Mouse (Mus musculus): Measurements from ENCODE around the gene Atp5mpl. TPM values are rescaled to one million over a fixed set of nuclear protein-coding genes. Genes with fewer than 3 reads are reported as not detected.

The Atp5mpl gene
- polyA plus RNA-seq, 2 experiments, result 139 to 642 TPM

DNA sequence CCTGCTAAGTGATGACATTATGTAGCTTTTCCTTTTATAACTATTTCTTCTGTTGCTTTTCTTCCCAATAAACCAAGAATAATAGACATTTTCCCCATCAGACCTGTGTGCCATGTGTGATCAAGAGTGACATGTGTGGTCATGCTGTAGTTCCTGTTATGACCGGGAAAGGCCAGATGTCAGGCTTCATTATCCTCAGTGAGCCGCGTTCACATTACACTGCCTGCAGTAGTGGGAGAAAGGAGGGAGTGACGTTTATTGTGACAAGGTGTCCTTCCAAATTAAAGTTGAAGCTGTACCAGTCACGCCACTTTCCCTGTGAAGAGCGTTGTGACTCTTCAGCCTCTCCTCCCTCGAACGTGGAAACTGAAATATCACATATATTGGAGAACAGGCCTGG is 15.1 kb upstream of the Atp5mpl start:
- DNase-seq (ENCODE audit: low read depth in 3 of 3, low spot score in 3 of 3) (no peak), ATAC-seq (ENCODE audit: insufficient read depth) (no peak)
- Histone ChIP-seq H3K9ac (replicated peaks) (no peak overlapping the region), H3K4me1 (replicated peaks; ENCODE audit: control insufficient read depth in 2 of 2, insufficient read depth in 2 of 2, low read length in 1 of 2) (no peaks in the 10 kb centered on the region), H3K27ac (no peak overlapping the region), H3K4me3 (ENCODE audit: insufficient read depth in 1 of 2, low read depth in 2 of 2, low read length in 2 of 2) (no peak overlapping the region), H3K36me3 (replicated peaks; ENCODE audit: control insufficient read depth, insufficient read depth, low read depth) (no peaks in the 10 kb centered on the region), H3K4me2 (ENCODE audit: low read depth) (no peak overlapping the region), H3K9me3 (ENCODE audit: control insufficient read depth, low read length) (no peaks in the 10 kb centered on the region), H3K27me3 (ENCODE audit: control insufficient read depth, insufficient read depth, low read length) (no peaks in the 10 kb centered on the region)
- 51% methylated on average over 8 of the region's 8 CpGs for WGBS (ENCODE audit: insufficient replicate concordance)
- TF ChIP-seq EP300 (IDR thresholded peaks at IDR 0.05; ENCODE audit: low read depth) (no peak), CTCF (IDR thresholded peaks at IDR 0.05; ENCODE audit: low read depth) (no peak)

DNA sequence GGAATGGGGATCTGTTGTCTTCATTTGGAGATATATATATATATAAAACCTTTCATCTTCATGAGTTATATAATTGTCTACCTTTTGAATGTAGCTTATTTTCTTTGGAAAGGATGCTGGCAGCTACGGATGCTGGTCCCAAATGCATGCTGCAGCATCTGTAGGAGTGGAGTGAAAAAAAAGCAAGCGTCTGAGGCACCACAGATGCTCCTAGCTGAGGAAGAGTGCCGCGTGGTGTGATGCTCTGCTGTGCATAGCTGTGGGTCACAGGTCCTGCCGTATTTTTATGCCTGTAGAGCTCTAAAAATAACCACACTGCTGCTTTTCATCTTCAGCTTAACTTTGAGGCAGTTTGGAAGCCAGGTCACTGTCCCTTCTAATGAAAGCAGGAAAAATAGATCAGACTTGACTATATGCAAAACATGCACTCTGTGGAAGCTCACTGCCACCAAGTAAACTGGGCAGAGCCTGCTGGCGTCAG is 14.2 kb upstream of the Atp5mpl start, which contains the start of gene Rd3l:
Gene Rd3l, minus strand, starts transcription at position 431 of the 481 bp plus-strand sequence.
- Histone ChIP-seq H3K27ac (no peak within 1 kb of the TSS), H3K27me3 (ENCODE audit: control insufficient read depth, insufficient read depth, low read length) (no peaks in the 10 kb centered on the region), H3K4me2 (ENCODE audit: low read depth) (no peak within 1 kb of the TSS), H3K4me3 (ENCODE audit: insufficient read depth in 1 of 2, low read depth in 2 of 2, low read length in 2 of 2) (no peak within 1 kb of the TSS), H3K9me3 (ENCODE audit: control insufficient read depth, low read length) (no peaks in the 10 kb centered on the region), H3K9ac (replicated peaks) (no peak within 1 kb of the TSS), H3K4me1 (replicated peaks; ENCODE audit: control insufficient read depth in 2 of 2, insufficient read depth in 2 of 2, low read length in 1 of 2) (no peaks in the 10 kb centered on the region), H3K36me3 (replicated peaks; ENCODE audit: control insufficient read depth, insufficient read depth, low read depth) (no peaks in the 10 kb centered on the region)
- no peak for TF ChIP-seq CTCF (IDR thresholded peaks at IDR 0.05; ENCODE audit: low read depth)
- no peak for TF ChIP-seq EP300 (IDR thresholded peaks at IDR 0.05; ENCODE audit: low read depth)
- ATAC-seq (ENCODE audit: insufficient read depth), result no peak
- no peak for DNase-seq (ENCODE audit: low read depth in 3 of 3, low spot score in 3 of 3)
- 67% methylated on average over 6 of the region's 6 CpGs for WGBS (ENCODE audit: insufficient replicate concordance)

DNA sequence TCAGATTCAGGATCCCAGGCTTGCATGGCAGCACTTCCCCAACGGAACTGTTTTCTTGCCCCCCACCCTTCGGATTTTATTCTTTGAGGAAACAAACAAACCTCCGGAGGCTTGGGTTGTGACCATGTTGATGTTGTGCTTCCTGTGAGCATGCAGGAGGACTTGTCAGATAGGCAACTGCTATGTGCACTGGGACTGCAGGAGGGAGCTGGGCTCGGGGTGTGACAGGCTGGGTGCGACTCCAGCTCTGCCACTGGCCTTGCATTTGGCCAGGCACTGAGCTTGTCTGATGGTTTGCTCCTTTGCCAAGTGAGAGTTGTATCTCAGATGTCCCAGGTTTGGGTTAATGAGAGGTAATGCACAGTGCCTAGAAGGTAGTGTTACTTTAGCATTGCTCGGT is 11.5 kb upstream of the Atp5mpl start:
- no peak for DNase-seq (ENCODE audit: low read depth in 3 of 3, low spot score in 3 of 3)
- ATAC-seq (ENCODE audit: insufficient read depth), result no peak
- Histone ChIP-seq H3K27me3 (ENCODE audit: control insufficient read depth, insufficient read depth, low read length) (no peaks in the 10 kb centered on the region), H3K9ac (replicated peaks) (no peak overlapping the region), H3K9me3 (ENCODE audit: control insufficient read depth, low read length) (no peaks in the 10 kb centered on the region), H3K27ac (no peak overlapping the region), H3K4me1 (replicated peaks; ENCODE audit: control insufficient read depth in 2 of 2, insufficient read depth in 2 of 2, low read length in 1 of 2) (no peaks in the 10 kb centered on the region), H3K4me3 (ENCODE audit: insufficient read depth in 1 of 2, low read depth in 2 of 2, low read length in 2 of 2) (no peak overlapping the region), H3K36me3 (replicated peaks; ENCODE audit: control insufficient read depth, insufficient read depth, low read depth) (no peaks in the 10 kb centered on the region), H3K4me2 (ENCODE audit: low read depth) (no peak overlapping the region)
- TF ChIP-seq EP300 (IDR thresholded peaks at IDR 0.05; ENCODE audit: low read depth), result no peak
- TF ChIP-seq CTCF (IDR thresholded peaks at IDR 0.05; ENCODE audit: low read depth), result no peak
- 30% methylated on average over 6 of the region's 6 CpGs for WGBS (ENCODE audit: insufficient replicate concordance)

DNA sequence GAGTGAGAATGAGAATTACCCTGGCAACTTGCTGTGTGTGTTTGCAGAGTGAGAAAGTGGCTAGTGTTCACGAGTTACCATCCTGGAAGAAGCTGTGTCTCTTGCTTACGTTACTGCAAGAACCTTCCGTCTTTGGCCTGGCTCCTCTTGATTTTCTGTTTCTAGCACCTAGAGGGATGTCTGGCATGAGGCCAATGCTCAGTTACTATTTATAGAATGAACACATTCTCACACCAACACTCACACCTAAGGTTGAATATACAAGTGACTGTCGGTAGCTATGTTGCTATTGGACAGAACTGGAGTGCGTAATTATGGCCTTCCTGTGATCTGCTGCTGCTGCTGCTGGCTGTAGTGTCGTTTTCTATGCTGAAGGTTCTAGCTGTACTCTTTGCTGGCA is 10.4 kb upstream of the Atp5mpl start:
- 70% methylated on average over 6 of the region's 6 CpGs for WGBS (ENCODE audit: insufficient replicate concordance)

DNA sequence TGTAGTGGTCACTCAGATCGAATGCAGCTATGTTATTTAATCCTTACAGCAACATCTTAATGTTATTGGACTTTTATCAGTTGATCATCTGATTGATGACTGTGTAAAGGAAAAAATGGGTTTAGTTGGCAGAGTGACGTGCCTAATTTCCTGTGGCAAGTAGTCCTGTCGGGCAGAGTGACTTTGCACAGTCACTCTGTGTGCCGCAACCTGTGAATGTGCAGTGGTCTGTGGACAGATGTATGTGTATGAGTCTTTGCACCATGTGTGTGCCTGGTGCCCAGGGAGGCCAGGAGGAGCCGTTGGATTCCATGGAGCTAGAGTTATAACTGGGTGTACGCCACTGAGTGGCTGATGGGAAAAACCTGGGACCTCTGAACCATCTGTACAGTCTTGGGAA is 7.8 kb upstream of the Atp5mpl start:
- Histone ChIP-seq H3K27ac (no peak overlapping the region), H3K9ac (replicated peaks) (no peak overlapping the region), H3K9me3 (ENCODE audit: control insufficient read depth, low read length) (no peaks in the 10 kb centered on the region), H3K4me1 (replicated peaks; ENCODE audit: control insufficient read depth in 2 of 2, insufficient read depth in 2 of 2, low read length in 1 of 2) (no peaks in the 10 kb centered on the region), H3K36me3 (replicated peaks; ENCODE audit: control insufficient read depth, insufficient read depth, low read depth) (no peaks in the 10 kb centered on the region), H3K27me3 (ENCODE audit: control insufficient read depth, insufficient read depth, low read length) (no peaks in the 10 kb centered on the region), H3K4me2 (ENCODE audit: low read depth) (no peak overlapping the region), H3K4me3 (ENCODE audit: insufficient read depth in 1 of 2, low read depth in 2 of 2, low read length in 2 of 2) (no peak overlapping the region)
- ATAC-seq (ENCODE audit: insufficient read depth), result no peak
- WGBS (ENCODE audit: insufficient replicate concordance), result 53% methylated on average over 6 of the region's 6 CpGs
- DNase-seq (ENCODE audit: low read depth in 3 of 3, low spot score in 3 of 3), result no peak
- TF ChIP-seq EP300 (IDR thresholded peaks at IDR 0.05; ENCODE audit: low read depth), result no peak
- TF ChIP-seq CTCF (IDR thresholded peaks at IDR 0.05; ENCODE audit: low read depth), result no peak

More for the DNA sequence above, 10.4 kb upstream of the Atp5mpl start:
- Histone ChIP-seq H3K9ac (replicated peaks) (no peak overlapping the region), H3K36me3 (replicated peaks; ENCODE audit: control insufficient read depth, insufficient read depth, low read depth) (no peaks in the 10 kb centered on the region), H3K9me3 (ENCODE audit: control insufficient read depth, low read length) (no peaks in the 10 kb centered on the region), H3K27ac (no peak overlapping the region), H3K4me2 (ENCODE audit: low read depth) (no peak overlapping the region), H3K4me1 (replicated peaks; ENCODE audit: control insufficient read depth in 2 of 2, insufficient read depth in 2 of 2, low read length in 1 of 2) (no peaks in the 10 kb centered on the region), H3K4me3 (ENCODE audit: insufficient read depth in 1 of 2, low read depth in 2 of 2, low read length in 2 of 2) (no peak overlapping the region), H3K27me3 (ENCODE audit: control insufficient read depth, insufficient read depth, low read length) (no peaks in the 10 kb centered on the region)
- no peak for DNase-seq (ENCODE audit: low read depth in 3 of 3, low spot score in 3 of 3)
- no peak for ATAC-seq (ENCODE audit: insufficient read depth)
- TF ChIP-seq EP300 (IDR thresholded peaks at IDR 0.05; ENCODE audit: low read depth), result no peak
- TF ChIP-seq CTCF (IDR thresholded peaks at IDR 0.05; ENCODE audit: low read depth), result no peak
